Mouse (Mus musculus) ovary, postnatal 14 days (tissue): ENCODE data around the gene Ccnl1.

ENCODE experiments used
- DNase-seq: peaks from one replicate; pipeline ENCODE4 v3.0.0; 2022; ENCODE audit warnings: low spot score

The Ccnl1 gene

DNA sequence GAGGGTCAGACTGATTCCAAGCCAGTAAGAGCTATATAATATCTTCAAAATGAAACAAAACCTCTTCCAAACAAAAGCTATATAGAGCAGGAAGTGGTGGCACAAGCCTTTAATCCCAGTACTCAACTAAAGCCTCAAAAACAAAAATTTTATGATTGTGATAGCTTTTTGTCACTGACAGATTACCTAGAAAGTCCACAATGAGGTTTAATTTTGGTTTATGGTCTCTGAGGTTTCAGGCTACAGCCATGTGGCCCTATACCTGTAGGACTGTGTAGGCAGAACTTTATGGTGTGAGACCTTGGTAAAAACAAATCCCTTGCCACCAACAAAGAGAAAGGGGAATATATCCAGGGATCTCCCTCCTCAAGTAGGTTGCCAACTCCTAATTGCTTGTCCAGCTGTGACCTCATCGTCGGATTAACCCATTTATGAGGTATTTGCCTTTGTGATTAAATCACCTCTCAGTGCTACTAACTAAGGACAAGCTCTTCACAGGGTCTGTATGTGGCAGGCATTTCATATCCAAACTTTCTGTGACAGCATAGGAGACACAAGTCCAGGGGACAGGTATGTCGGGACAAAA, 1.5 kb upstream of the Ccnl1 start:
- DNase-seq = no peak

DNA sequence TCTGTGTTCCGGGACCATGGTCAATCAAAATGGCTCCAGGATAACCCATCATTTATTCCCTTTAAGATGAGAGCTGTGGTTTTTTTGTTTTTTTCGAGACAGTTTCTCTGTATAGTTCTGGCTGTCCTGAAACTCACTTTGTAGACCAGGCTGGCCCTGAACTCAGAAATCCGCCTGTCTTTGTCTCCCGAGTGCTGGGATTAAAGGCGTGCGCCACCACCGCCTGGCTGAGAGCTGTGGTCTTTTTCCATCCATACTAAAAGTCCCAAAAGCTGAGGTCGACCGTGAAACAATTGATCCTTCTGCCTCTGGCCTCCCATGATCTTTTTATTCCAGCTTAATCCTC, 764 bp upstream of the Ccnl1 start:
- DNase-seq = no peak

DNA sequence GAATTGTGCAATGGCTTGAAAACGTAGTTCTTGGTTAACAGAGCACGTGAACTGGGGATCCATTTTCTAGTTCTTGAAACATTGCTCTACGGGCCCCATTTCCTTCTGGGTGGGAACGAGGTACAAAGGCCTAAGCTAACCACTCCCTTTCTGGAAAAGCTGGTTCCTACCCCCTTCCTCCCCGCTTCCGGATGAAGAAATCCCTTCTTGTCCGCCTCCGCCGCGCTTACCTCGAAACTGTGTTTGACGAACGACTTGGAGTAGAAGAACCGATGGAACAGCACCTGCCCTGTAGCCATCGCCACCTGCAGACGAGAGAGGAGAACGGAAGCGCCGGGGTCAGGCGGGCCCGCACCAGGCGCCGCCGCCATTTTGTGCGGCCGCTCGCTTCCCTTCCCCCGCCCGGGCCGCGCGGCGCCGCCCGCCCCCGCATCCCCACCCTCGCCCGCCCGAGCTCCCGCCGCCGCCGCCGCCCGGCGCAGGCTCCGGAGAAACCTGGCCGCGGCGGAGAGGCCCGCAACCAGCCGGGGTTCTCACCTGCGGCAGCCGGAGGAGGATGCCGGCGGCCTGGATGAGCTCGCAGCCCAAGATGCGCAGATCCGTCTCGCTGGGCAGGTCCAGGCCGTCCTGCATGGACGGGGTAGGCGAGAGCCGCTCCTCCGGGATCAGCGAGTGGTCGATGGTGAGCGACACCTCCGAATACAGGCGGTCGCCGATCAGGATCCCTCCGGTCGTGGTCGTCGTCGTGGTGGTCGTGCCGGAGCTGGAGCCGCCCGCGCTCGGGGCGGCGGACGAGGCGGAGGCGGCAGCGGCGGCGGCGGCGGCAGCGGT, 563 bp downstream of the Ccnl1 start:
- peak; percentile 40 for DNase-seq

DNA sequence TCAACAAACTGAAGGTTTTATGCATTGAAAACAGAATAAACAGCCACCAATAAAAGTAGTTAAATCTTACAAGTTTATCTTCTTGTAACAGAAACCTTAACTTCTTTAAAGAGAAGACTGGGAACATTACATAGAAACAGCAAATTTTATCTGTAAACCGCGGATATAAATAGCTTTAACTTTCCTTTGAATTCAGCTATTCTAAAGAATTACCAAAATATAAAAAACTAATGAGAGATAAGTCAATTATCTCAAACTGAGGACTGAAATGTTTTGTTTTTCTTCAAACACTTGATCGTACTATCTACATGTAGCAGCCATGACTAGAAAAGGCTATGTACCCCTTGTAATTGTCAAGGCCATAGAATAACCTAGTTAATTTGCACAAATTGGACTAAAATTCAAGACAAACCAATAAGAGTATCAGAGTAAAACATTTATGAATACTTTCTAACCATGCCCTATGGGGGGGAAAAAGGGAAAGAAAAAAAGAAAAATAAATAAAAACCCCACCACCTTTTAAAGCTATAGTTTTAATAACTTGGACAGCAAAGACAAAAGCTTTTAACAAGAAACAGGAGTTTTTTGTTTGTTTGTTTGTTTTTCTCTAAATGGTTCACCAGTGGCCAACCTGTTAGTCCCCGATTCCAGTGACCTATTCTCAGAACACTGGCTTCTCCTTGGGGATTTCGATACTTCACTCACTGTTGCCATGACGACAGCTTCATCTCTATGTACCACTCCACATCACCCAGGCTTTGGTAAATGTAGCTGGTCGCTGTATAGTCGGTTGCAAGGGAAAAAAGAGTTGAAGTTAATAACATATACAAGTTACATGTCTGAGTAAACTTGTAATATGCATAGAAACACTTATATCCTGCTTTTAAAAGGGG, 3.3 kb downstream of the Ccnl1 start:
- DNase-seq = no peak

DNA sequence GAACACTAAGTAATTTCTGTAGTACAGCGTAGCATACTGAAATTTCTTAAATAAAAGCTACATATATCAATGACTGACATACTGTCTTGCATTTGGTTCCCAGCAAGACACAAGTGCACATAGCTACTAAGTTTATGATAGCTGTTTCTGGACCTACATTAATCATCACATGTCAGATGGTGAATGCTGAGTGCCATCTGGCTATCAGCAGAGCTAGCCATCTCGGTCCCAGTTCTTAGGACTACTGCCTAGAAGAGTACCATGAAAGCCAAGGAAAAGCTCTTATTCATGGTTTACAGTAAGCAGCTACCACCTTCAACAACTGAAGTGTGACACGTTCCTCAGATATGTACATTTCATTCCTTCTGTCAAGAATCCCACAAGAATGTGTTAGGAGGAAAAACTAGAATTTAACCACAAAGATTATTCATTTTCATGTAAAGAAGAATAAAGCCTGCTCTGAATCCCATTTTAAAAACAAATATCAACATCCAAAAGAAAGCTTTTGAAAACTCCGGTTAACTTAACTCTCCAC, 7.2 kb downstream of the Ccnl1 start:
- DNase-seq = no peak

DNA sequence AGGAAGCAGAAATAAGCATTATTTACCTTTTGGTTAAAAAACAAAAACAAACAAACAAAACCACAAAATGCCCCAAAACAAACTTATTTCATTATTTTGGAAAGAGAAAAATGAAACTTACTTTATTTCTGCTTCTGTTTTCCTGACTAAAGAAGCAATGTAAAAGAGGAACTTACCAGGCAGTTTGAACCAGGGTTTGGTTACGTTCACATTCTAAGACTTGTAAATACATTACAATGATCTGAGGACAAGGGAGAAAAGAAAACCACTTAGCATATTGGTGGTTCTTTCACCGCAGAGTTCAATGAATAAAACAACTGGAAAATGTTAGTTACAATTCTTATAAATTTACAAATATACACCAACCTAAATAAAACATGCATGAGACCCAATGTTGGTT, 7.7 kb downstream of the Ccnl1 start:
- DNase-seq = no peak

DNA sequence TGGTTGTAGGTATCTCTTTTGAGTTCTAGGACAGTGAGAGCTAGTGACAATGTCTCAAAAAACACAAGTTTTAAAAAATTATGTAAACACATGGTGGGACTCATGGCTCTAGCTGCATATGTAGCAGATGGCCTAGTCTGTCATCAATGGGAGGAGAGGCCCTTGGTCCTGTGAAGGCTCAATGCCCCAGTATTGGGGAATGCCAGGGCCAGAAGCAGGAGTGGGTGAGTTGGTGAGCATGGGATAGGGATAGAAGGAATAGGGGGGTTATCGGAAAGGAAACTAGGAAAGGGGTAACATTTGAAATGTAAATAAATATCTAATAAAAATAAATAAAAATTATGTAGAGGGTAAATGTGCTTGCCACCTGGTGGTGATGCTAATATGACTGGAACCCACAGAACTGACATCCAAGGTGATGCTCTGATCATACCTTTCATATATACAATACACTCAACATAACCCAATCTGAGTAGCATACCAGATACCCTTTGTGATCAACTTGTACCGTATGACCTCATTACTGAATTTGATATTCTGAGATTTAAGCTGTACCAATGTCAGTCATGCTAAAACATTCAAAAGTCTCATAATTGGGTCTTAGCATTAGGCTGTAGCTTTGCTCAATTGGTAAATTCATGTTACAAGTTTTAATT, 12.6 kb downstream of the Ccnl1 start:
- no peak for DNase-seq

DNA sequence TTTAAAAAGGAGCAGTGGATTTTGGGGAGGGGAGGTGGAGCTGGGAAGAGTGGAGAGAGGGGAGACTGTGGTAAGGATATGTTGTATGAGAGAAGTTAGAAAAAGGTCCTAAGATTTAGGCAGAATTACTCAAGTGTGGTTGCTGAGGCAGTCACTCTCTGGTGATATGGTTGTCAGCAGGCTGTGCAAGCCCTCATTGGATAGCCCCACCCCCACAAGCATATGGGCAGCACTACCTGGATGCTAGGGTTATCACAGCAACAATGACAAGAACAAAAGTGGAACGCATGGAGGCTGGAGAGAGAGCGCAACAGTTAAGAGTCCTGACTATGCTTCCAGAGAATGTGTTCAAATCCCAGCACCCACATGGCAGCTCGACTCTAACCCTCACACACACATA, 13.3 kb downstream of the Ccnl1 start:
- DNase-seq = no peak

DNA sequence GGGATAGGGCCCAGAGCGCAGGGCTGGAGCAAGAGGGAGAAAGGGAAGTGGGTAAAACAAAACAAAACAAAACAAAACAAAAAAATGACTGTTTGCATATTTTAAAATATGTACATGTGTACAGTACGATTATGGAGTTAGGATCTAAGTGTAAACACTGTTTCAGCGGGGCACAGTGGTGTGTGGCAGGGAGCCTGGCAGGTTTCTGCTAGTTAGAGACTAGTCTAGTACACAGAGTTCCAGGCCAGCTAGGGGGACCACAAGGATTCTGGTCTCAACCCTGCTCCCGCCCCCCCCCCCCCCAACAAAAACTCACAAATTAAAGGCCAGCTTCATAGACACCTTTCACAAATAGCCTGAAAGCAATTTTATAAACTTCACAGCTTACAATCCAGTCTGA, 14.6 kb downstream of the Ccnl1 start:
- DNase-seq = no peak

DNA sequence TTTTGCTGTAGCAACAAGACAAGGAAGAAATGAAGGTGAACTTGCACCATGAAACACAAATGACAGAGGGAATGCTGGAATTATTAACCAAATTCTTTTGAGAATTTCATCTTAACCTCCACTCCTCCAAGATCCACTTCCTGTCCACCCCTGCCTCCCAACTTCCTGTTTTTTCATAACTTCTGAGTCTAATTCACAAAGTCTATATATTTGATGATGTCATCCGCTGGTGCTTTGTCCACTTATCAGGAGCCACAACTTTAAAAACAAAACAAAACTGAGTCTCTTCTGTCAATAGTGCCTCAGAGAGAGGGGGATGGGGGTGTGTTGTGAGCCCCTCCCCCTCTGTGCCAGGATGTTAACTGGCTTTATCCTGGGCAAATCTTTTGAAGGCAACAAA, 17.0 kb downstream of the Ccnl1 start:
- DNase-seq = no peak

DNA sequence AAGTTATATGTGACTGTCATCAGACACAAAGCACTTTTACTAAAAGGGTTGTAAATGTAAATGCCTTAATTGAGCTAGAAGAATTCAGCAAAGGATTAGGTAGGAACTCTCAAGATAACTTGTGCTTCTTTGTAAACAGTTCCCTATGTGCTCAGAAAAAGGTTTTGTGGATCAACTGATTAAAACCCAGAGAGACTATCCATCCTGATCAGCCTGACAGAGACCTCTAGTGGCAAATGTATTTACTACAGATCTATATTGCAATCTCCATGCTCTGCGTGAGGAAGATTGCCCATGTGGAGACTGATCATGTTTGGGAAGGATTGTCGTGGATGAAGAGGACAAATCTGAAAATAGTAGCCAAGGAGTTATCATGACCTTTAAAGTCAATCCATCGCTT, 19.8 kb downstream of the Ccnl1 start:
- no peak for DNase-seq

DNA sequence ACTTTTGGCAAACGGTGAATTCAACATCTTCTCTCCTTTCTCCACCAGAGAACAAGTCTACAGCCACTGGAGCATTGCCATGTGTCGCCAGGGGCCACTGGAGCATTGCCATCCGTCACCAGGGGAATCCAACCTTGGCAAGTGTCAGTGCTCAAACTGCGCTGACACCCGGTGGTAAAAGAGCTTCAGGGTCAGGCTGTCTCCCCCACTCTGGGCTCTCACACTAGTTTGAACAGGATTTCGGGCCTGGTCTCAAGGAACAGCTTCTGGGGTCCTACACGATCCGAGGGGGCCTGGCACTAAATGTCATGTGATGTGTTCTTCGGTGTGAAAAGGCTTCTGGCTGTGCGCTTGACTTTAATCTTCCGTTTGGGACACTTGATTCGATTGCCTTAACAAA, 21.7 kb downstream of the Ccnl1 start:
- DNase-seq = no peak

DNA sequence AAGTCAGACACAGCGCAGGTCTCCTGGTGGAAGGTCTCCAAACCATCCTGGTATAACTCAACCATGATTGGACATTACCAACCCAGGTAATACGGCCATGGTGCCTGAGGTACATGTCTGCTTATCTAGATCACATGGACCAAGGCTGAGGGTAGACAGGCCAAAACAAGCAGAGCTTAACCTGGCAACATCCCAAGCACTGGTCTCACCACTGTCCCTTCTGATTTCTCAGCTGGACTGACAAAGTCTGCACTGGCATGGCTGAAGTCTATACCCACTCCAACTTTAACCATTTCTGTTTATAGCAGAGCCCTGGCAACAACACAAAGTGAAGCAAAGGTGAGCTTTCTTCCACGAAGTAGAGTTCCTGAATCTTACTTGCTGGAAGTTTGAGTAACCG, 22.9 kb downstream of the Ccnl1 start:
- DNase-seq = no peak

DNA sequence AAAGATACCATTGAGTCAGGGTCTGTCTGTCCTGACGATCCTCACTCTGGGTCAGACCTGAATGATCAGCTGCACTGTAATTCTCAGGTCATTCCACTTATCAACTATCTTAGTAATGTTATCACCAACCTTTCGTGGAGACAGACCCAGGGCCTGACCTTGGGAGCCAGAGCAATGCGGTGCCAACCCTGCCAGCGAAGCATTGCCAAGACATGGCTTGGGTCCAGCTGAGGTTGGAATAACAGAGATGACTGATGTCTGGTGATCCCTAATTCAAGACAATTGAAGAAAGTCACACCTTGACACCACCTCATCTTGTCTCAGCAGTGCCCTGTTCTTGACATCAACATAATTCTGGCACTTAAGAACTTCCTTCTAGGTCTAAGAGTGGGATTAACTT, 24.3 kb downstream of the Ccnl1 start:
- no peak for DNase-seq

DNA sequence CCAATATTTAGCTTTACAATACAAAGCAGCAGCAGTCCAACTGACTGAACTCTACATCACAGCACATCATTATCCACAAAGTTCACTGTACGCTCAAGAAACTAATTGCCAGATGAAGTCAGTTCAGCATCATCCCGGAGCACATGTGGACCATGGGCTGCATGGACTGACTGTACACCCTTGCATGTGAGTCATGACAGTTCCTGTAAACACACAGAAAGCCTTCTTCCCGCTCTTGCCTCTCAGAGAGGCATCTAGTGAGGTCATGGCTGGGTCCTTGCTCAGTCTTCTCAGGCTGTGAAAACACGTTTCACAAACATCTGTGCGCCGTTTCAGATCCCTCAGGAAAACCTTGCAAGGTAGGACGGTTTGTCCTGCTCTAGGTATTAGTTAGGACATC, 26.5 kb downstream of the Ccnl1 start:
- DNase-seq = no peak

DNA sequence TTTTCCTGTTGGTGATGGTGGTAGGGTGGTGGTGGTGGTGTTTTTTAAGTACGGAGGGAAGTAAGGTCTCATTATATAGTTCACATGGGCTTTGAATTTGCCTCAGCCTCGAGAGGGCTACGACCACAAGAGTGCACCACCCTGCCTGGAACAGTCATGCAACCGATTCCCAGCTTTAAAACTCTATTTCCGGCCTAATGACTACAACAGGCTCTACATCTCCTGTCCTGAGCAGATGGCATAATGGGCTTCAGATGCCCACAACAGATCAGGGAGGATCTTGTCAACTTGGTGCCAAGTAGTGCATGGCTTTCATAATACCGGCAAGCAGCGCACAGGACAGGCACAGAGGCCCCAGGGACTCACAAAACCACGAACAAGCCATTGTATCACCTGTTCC, 27.4 kb downstream of the Ccnl1 start:
- DNase-seq = no peak

DNA sequence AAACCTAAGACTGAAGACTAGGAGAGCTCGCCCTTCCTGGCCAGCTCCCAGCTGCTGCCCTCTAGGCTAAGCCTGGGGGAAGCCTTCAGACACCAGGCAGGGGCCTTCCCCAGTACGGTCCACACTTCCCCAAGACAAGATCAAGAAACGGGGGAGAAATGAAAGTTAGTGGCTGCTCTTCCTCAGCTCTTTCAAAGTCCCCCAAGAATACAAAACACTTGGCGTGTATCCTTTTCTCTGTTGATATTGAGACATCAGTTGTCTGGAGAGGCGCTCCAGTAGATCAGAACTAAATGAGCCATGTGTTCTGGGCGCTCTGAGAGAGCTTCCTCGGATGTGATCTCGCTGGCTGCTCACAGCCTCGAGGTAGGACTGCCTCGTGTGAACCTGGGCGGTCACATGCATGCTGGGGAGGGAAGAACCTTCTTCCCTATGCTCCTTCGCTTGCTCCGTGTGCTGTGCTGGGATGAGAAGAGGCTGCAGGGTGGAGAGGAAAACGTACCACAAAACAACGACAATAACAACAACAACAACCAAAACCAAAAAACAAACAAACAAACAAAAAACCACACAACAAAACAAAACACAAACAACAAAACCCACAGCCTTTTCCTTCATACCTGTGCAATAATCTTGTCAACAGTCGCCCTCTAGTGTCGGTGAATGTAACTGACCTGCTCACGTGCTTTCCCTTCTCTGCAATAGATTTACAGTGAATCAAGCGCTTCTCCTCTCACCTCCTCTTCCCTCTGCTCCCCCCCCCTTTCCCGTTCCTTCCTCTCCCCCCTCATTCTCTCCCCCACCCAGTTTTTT, 28.0 kb downstream of the Ccnl1 start:
- DNase-seq = peak; percentile 63

DNA sequence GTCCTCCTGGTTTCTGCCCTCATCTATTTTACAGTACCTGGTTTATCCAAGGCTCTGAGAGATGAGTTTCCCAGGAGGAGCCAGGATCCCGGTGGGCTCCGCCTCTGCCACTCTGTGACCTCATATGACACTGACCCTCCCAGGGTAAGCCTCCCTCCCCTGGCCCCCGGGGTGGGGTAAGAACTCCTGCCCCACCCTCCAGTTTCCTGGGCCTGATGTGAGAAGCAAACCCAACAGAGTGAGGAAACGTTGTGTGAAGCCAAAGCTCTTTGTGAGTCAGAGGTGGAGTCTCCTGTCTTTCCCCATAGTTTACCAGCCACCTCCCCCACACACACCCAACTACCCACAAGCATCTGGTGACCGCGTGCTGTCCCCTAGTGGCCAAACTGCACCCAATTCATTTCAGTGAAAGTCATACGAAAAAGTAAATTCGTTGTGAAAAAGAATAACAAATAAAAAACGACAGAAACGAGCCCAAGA, 28.7 kb downstream of the Ccnl1 start:
- DNase-seq = peak; percentile 79

DNA sequence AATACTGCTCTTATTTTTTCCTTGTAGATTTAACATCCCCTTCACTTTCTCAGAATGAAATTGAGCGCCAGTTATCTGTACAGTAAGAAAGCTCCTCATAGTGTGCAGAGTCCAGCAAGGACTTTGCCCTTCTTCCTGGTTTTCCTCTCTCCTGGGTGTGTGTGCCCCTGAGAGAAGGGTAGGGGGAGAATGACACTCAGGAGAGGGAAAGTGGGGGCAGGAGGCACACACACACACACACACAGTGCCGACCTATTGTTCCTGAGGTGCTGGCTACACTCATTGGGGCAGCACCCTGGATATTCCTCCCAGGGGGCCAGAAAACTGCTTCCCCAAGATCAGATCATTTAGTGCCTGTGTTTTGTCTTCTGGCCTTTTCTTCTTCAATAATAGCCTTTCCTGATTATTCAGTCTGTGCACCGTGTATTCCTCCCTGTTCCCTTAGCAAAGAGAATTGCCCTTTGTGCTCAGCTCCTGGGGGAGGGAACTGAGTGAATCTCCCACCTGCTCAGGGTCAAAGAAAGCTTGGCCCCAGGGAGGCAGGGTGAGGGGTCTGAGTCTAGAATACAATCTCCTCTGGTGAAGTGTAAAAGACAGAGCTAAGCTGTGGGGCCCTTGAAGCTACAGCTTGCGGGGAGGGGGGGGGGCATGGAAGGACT, 29.3 kb downstream of the Ccnl1 start:
- no peak for DNase-seq

DNA sequence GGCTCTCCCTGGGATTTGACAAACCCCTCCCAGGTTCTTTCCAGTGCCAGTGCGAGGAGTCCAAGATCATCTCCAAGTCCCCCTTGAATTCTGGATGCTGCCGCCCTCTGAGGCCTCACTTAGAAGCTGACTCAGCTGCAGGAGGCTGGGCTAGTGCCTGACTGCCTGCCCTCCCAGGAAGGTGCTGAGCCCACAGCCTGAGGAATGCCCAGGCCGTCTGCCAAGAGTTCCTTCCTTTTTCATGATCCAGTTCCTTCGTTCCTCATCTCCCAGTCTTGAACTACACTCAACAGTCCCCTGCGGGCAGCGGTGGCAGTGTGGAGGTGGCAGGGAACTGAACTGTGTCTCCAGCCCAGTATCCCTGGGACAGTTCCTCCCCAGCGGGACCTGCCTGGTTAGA, 30.4 kb downstream of the Ccnl1 start:
- DNase-seq = peak; percentile 51

DNA sequence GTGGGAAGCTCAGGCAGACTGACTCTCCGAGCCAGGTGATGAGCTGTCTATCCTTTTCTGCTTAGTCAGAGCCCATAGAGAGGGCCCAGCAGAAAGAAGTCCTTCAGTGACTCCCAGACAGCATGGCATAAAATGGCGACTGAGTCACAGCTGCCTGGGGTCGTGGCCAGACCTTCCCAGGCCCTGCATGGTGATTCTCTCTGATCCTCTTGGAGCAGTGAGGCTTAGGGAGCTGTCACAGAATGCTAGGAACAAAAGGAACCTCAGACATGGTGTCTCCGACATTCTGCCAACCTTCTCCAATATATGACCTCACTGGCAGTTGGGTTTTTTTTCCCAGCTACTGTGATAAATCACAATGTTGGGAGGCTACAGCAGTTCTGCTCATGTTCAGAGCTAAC, 30.9 kb downstream of the Ccnl1 start:
- no peak for DNase-seq
